Mouse (Mus musculus) forebrain, embryonic 14.5 days (tissue): ENCODE measurements around the gene Arhgap9. TPM values are rescaled to one million over a fixed set of nuclear protein-coding genes. Genes with fewer than 3 reads are reported as not detected.
A peak's percentile ranks its signal among the peaks of the same experiment; 100 is the strongest.

Experiments used
- ATAC-seq: fragments of 200-750 bp; cut with Nextera tagmentation; 2 replicates; pipeline ENCODE4 v1.8.0; 2017; ENCODE audit warnings: mild to moderate bottlenecking, moderate library complexity
- DNase-seq: peaks from one replicate; pipeline ENCODE4 v3.0.0-alpha.2; 2015; ENCODE audit warnings: low spot score
- H3K27ac ChIP-seq: fragments of 300-500 bp; sonication (generic); 2 replicates; pipeline ENCODE4 v1.5.1; 2014; ENCODE audit warnings: low read depth, mild to moderate bottlenecking, control low read depth, low read length, moderate library complexity
- H3K27me3 ChIP-seq: fragments of 300-500 bp; sonication (generic); replicated peaks from 2 replicates; pipeline ENCODE4 v1.6.1; 2014; ENCODE audit warnings: low read length, control low read depth, mixed read lengths; ENCODE audit not compliant: control insufficient read depth, insufficient read depth
- H3K36me3 ChIP-seq: fragments of 300-500 bp; sonication (generic); 2 replicates; pipeline ENCODE4 v1.6.1; 2014; ENCODE audit warnings: low read length, control low read depth; ENCODE audit not compliant: control insufficient read depth, insufficient read depth
- H3K4me1 ChIP-seq: fragments of 300-500 bp; sonication (generic); 2 replicates; pipeline ENCODE4 v1.6.1; 2014; ENCODE audit warnings: antibody characterized with exemption, low read length, control low read depth; ENCODE audit not compliant: control insufficient read depth, insufficient read depth
- H3K4me2 ChIP-seq: fragments of 300-500 bp; sonication (generic); 2 replicates; pipeline ENCODE4 v1.6.1; 2014; ENCODE audit warnings: mild to moderate bottlenecking, control low read depth, low read length
- H3K4me3 ChIP-seq: fragments of 300-500 bp; sonication (generic); 2 replicates; pipeline ENCODE4 v1.5.1; 2014; ENCODE audit warnings: low read depth, low read length, control low read depth
- H3K9ac ChIP-seq: fragments of 300-500 bp; sonication (generic); 2 replicates; pipeline ENCODE4 v1.6.1; 2014; ENCODE audit warnings: mild to moderate bottlenecking, low read length, control low read depth, moderate library complexity
- H3K9me3 ChIP-seq: fragments of 300-500 bp; sonication (generic); replicated peaks from 2 replicates; pipeline ENCODE4 v1.6.1; 2016; ENCODE audit warnings: low read length, control low read depth, mixed read lengths; ENCODE audit not compliant: control insufficient read depth
- WGBS: fragments of 180-500 bp; shearing (Covaris S2); extraction: QIAGEN DNeasy Blood & Tissue Kit; methylation state at CpG from one replicate; pipeline ENCODE4 v1.1.7; 2014; 5-methylcytosine and 5-hydroxymethylcytosine counted together
- polyA plus RNA-seq: library from polyadenylated mRNA; unstranded; fragments of >200 nt; fragmentation: Nextera tagmentation; extraction: Ambion mirVana; gene quantifications from 2 replicates; pipeline ENCODE4 v1.2.1, GENCODE M21; 2014

Gene Arhgap9
- polyA plus RNA-seq, 1 experiment from 2014 or later: 1.2 TPM

DNA sequence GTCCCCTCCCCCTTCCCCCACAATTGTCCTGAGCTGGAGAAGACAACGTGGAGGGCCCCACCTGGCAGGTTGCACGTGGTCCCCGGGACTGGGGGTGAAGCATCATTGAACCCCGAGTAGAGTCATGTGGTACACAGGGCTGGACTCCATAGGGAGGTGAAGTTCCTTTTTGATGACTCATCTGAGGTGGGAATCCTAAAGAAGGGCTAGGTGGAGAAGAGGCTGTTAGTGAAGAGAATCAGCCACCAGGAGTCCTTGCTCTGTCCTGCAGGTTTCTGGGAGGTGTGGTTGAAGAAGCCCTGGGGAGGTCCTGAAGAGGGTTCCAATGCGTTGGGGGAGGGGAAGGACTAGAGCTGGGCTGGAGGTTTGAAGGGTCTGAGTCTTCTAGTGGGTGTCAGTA, 15.2 kb downstream of the Arhgap9 start:
- Histone ChIP-seq H3K4me2 (no peak overlapping the region), H3K27ac (no peak overlapping the region), H3K4me3 (no peak overlapping the region), H3K36me3 (no peaks in the 10 kb centered on the region), H3K9ac (no peak overlapping the region), H3K9me3 (no peaks in the 10 kb centered on the region), H3K4me1 (peaks cover 21% of the 10 kb centered on the region), H3K27me3 (peaks cover 21% of the 10 kb centered on the region; the same call in 1 of the 2 replicates)
- no peak for ATAC-seq
- no peak for DNase-seq
- 79% methylated on average over 5 of the region's 5 CpGs for WGBS

DNA sequence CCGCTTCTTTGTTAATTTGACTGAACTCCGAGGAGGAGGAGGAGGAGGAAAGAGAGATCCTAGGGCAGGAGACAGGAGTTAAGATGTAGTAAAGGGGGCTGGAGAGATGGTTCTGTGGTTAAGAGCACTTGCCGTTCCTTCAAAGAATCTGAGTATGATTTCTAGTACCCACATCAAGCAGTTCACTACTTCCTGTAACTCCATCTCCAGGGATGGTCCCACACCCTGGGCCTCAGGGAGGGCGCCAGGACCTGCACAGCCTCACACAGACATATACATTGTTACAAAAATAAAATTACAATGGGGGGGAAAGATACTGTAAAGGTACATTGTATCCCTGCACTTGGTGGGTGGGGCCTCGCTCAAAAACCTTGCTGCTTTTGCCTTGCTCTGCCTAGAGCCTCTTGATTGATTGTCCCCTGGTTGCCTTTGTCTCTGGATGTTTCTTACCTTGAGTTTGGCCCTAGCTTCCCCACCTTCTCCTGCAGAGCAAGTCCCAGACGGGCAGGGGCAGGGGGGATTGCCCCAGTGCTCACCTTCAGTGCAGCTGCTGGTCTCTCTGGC, 15.9 kb downstream of the Arhgap9 start:
- Histone ChIP-seq H3K4me3 (no peak overlapping the region), H3K9ac (no peak overlapping the region), H3K27ac (no peak overlapping the region), H3K27me3 (peaks cover 23% of the 10 kb centered on the region; the same call in 1 of the 2 replicates), H3K36me3 (no peaks in the 10 kb centered on the region), H3K4me1 (peaks cover 23% of the 10 kb centered on the region), H3K4me2 (no peak overlapping the region), H3K9me3 (no peaks in the 10 kb centered on the region)
- ATAC-seq (no peak), DNase-seq (no peak)
- 82% methylated on average over 6 of the region's 6 CpGs for WGBS

GRCm38 (mm10) chr10:127338930-127339682, 17.3 kb downstream of the Arhgap9 start:
- under 1% methylated on average over 31 of the region's 31 CpGs for WGBS

DNA sequence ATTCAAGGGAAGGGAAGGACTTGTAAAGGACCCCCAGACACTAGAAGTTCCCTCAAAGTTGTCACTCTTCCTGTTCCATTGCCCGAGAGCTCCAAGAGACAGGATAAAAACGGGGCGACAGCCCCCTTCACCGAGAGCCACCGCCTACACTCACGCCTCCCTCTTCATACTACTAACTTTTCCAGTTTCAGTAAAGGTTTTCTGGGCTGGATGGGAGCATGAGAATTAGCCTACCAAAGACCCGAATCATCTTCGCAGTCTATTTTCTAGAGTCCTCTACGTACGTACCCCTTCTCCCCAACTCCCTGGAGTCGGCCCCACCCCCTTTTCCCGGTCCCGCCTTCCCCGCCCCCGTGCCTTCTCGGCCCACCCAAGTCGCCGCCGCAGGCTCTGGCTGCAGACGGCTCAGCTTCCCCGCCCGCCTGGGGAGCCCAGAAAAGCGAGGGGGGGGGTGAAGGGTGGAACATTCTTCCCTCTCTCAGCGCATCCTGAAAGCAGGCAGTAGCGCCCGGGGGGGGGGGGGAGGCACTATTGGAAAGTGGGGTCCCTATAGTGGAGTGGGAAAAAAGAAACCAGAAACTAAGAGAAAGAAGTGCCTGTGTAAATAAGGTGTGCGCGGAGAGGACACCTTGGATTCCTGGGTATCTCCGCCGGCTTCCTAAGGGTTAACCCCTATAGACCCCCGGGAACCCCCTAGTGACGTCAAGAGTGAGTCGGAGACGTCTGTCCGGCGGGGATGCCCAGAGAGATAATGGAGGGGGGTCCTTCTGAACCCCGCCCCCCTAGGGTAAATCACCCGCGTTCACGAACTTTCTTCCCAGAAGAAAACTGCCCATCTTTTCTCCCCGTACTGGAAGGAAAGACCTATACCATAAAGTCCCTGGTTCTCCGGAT, 18.2 kb downstream of the Arhgap9 start:
- ATAC-seq (peak; percentile 43), DNase-seq (peak; percentile 53)
- H3K27me3 ChIP-seq: peaks cover 23% of the 10 kb centered on the region; the same call in 1 of the 2 replicates
- under 1% methylated on average over 41 of the region's 42 CpGs for WGBS
- H3K4me1 ChIP-seq: peaks cover 23% of the 10 kb centered on the region
- peak overlapping the region; percentile 29 for H3K4me3 ChIP-seq
- peak overlapping the region; percentile 29; the same call in 1 of the 2 replicates for H3K9ac ChIP-seq
- no peaks in the 10 kb centered on the region for H3K9me3 ChIP-seq
- H3K36me3 ChIP-seq: no peaks in the 10 kb centered on the region
- peak overlapping the region; percentile 64 for H3K4me2 ChIP-seq
- H3K27ac ChIP-seq: no peak overlapping the region

More at GRCm38 (mm10) chr10:127338930-127339682, 17.3 kb downstream of the Arhgap9 start:
- Histone ChIP-seq H3K9ac (no peak overlapping the region; the same call in 1 of the 2 replicates), H3K27ac (no peak overlapping the region), H3K27me3 (peaks cover 23% of the 10 kb centered on the region; the same call in 1 of the 2 replicates), H3K4me1 (peaks cover 23% of the 10 kb centered on the region), H3K4me3 (peak overlapping the region; percentile 29), H3K4me2 (peak overlapping the region; percentile 64), H3K36me3 (no peaks in the 10 kb centered on the region), H3K9me3 (no peaks in the 10 kb centered on the region)
- ATAC-seq (peak; percentile 76), DNase-seq (peak; percentile 95)

GRCm38 (mm10) chr10:127340577-127341359, 19.0 kb downstream of the Arhgap9 start:
- under 1% methylated on average over 26 of the region's 27 CpGs for WGBS
- Histone ChIP-seq H3K27ac (no peak overlapping the region), H3K9ac (no peak overlapping the region), H3K4me2 (peak overlapping the region; percentile 64), H3K9me3 (no peaks in the 10 kb centered on the region), H3K4me1 (peaks cover 23% of the 10 kb centered on the region), H3K36me3 (no peaks in the 10 kb centered on the region), H3K4me3 (peak overlapping the region; percentile 29), H3K27me3 (peaks cover 23% of the 10 kb centered on the region; the same call in 1 of the 2 replicates)
- no peak for ATAC-seq
- peak; percentile 51 for DNase-seq

DNA sequence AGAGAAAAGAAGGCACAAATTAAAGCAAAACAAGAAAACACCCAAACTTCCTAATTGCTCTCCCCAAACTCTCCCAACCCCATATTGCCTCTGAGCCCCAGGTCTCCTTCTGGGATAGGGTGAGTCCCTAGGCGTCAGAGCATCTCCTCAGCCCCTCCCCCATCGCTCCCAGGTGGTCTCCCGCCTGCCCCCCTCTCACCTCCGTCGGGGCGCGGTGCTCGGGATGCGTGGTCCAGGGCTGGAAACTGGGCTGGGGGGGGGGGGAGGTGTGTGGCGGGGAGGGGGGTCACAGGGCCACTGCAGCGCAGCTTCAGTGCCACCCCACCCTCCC, 19.6 kb downstream of the Arhgap9 start:
- no peak overlapping the region for H3K27ac ChIP-seq
- no peaks in the 10 kb centered on the region for H3K9me3 ChIP-seq
- 3% methylated on average over 10 of the region's 11 CpGs for WGBS
- peaks cover 23% of the 10 kb centered on the region for H3K4me1 ChIP-seq
- H3K9ac ChIP-seq: no peak overlapping the region
- ATAC-seq (no peak), DNase-seq (no peak)
- H3K4me3 ChIP-seq: peak overlapping the region; percentile 29
- H3K27me3 ChIP-seq: peaks cover 23% of the 10 kb centered on the region; the same call in 1 of the 2 replicates
- peak overlapping the region; percentile 64 for H3K4me2 ChIP-seq
- no peaks in the 10 kb centered on the region for H3K36me3 ChIP-seq

DNA sequence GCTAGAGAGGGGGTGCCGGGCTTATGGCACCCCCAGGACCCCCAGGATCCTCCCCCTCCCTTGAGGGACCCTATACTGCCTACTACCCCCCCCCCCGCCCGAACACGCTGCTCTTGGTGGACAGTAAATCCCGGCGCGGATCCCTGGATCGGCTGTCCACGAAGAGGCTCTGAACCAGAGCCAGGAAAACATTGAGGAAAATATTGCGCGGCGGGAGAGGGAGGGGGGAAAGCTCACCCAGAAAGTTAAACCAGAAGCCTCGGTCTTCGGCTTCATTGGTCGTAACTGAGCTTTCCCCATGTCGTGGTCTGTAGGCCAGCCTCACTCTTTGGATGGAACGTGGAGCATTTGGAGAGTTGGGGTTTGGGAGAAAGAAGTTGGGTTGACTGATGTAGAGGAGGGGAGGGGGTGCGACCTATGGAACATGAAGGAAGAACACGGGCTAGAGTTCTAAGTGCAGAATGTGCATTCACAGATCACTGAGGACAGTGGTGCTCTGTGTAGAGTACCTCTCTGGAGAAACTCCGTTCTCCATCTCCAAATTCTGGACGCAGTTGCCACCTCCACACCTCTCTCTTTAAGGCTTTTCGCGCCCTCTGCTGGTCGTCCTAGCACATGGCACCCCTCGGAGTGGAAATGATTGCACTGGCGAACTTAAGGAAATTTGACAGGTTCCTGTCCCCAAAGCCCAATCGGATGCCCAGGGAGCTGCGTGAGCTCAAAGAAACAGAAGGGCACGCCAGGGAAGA, 20.3 kb downstream of the Arhgap9 start, which contains the start of gene Gli1:
Gli1 (minus strand) TSS at position 84 of the 749 bp plus-strand sequence.
- H3K36me3 ChIP-seq: no peaks in the 10 kb centered on the region
- H3K4me3 ChIP-seq: peak within 1 kb of the TSS; percentile 29
- H3K27ac ChIP-seq: no peak within 1 kb of the TSS
- DNase-seq (peak; percentile 82), ATAC-seq (peak; percentile 53)
- peaks cover 23% of the 10 kb centered on the region for H3K4me1 ChIP-seq
- H3K9ac ChIP-seq: no peak within 1 kb of the TSS
- no peaks in the 10 kb centered on the region for H3K9me3 ChIP-seq
- H3K27me3 ChIP-seq: peaks cover 23% of the 10 kb centered on the region; the same call in 1 of the 2 replicates
- under 1% methylated on average over 29 of the region's 29 CpGs for WGBS
- peak within 1 kb of the TSS; percentile 64 for H3K4me2 ChIP-seq
